Mouse (Mus musculus) thymus, postnatal 10 days (tissue): Measurements from ENCODE around the gene Dclk1.
A peak's percentile ranks its signal among the peaks of the same experiment; 100 is the strongest.

Experiments used
- DNase-seq, 2 experiments: peaks; one replicate each; pipeline ENCODE4 v3.0.0; 2021; ENCODE audit warnings: low spot score in 2 of 2

Dclk1 gene

GRCm38 (mm10) chr3:55449148-55449547, 207.0 kb downstream of the Dclk1 start:
- DNase-seq, result no peak

GRCm38 (mm10) chr3:55451035-55451434, 208.9 kb downstream of the Dclk1 start:
- DNase-seq, result no peak

- DNase-seq, result no peak
These were observed 209.7 kb downstream of the Dclk1 start for GRCm38 (mm10) chr3:55451877-55452276.

- no peak for DNase-seq
These were observed 210.3 kb downstream of the Dclk1 start for GRCm38 (mm10) chr3:55452464-55452863.

GRCm38 (mm10) chr3:55461092-55461491, 218.9 kb downstream of the Dclk1 start:
- no peak for DNase-seq

- peak in 1 of 2 experiments; percentile 4 for DNase-seq
These were observed 219.8 kb downstream of the Dclk1 start for GRCm38 (mm10) chr3:55461685-55462655.

GRCm38 (mm10) chr3:55462904-55463668, 220.9 kb downstream of the Dclk1 start:
- no peak for DNase-seq

GRCm38 (mm10) chr3:55464226-55464625, 222.1 kb downstream of the Dclk1 start:
- no peak for DNase-seq

GRCm38 (mm10) chr3:55465785-55466184, 223.6 kb downstream of the Dclk1 start:
- no peak for DNase-seq

GRCm38 (mm10) chr3:55466348-55466747, 224.2 kb downstream of the Dclk1 start:
- no peak for DNase-seq

- DNase-seq, result no peak
These were observed 229.9 kb downstream of the Dclk1 start, which contains the start of gene Gm21954 for GRCm38 (mm10) chr3:55472110-55472509. Gene Gm21954 (minus strand): TSS chr3:55472210.

GRCm38 (mm10) chr3:55473146-55473545, 231.0 kb downstream of the Dclk1 start:
- no peak for DNase-seq

- DNase-seq, result no peak
These were observed 234.5 kb downstream of the Dclk1 start for GRCm38 (mm10) chr3:55476694-55477093.

GRCm38 (mm10) chr3:55479306-55479705, 237.1 kb downstream of the Dclk1 start:
- DNase-seq, result no peak

- no peak for DNase-seq
These were observed 239.0 kb downstream of the Dclk1 start for GRCm38 (mm10) chr3:55481140-55481539.

- DNase-seq, result no peak
These were observed 241.2 kb downstream of the Dclk1 start for GRCm38 (mm10) chr3:55483328-55483727.

- DNase-seq, result no peak
These were observed 247.2 kb downstream of the Dclk1 start for GRCm38 (mm10) chr3:55489231-55489990.

- DNase-seq, result no peak
These were observed 249.9 kb downstream of the Dclk1 start for GRCm38 (mm10) chr3:55492021-55492420.

- no peak for DNase-seq
These were observed 252.2 kb downstream of the Dclk1 start for GRCm38 (mm10) chr3:55494348-55494747.

- no peak for DNase-seq
These were observed 253.1 kb downstream of the Dclk1 start for GRCm38 (mm10) chr3:55495231-55495630.

- no peak for DNase-seq
These were observed 253.7 kb downstream of the Dclk1 start for GRCm38 (mm10) chr3:55495866-55496265.

- DNase-seq, result no peak
These were observed 254.3 kb downstream of the Dclk1 start for GRCm38 (mm10) chr3:55496462-55496941.
